Mouse (Mus musculus) limb, embryonic 14.5 days (tissue): ENCODE results near the gene Epor. TPM values are rescaled to one million over a fixed set of nuclear protein-coding genes. Genes with fewer than 3 reads are reported as not detected.

Experiments used
- ATAC-seq: fragments of 200-750 bp; cut with Nextera tagmentation; 2 replicates; pipeline ENCODE4 v1.8.0; 2017; ENCODE audit warnings: low read depth, moderate number of reproducible peaks, moderate TSS enrichment; ENCODE audit not compliant: low FRiP score
- DNase-seq: peaks from one replicate; pipeline ENCODE4 v3.0.0-alpha.2; 2015; ENCODE audit warnings: low spot score
- H3K27ac ChIP-seq: fragments of 300-500 bp; sonication (generic); replicated peaks from 2 replicates; pipeline ENCODE4 v1.5.1; 2014; ENCODE audit warnings: low read depth, mild to moderate bottlenecking, low read length, moderate library complexity, mixed read lengths
- H3K27me3 ChIP-seq: fragments of 300-500 bp; sonication (generic); 2 replicates; pipeline ENCODE4 v1.6.1; 2014; ENCODE audit warnings: low read length, mixed read lengths; ENCODE audit not compliant: control insufficient read depth, insufficient read depth
- H3K36me3 ChIP-seq: fragments of 300-500 bp; sonication (generic); 2 replicates; pipeline ENCODE4 v1.6.1; 2014; ENCODE audit warnings: mild to moderate bottlenecking, low read length, moderate library complexity, mixed read lengths; ENCODE audit not compliant: control insufficient read depth, insufficient read depth
- H3K4me1 ChIP-seq: fragments of 300-500 bp; sonication (generic); 2 replicates; pipeline ENCODE4 v1.6.1; 2014; ENCODE audit warnings: antibody characterized with exemption, low read length, mixed read lengths; ENCODE audit not compliant: control insufficient read depth, insufficient read depth
- H3K4me2 ChIP-seq: fragments of 300-500 bp; sonication (generic); replicated peaks from 2 replicates; pipeline ENCODE4 v1.6.1; 2014; ENCODE audit warnings: low read depth, mild to moderate bottlenecking, low read length, moderate library complexity; ENCODE audit not compliant: severe bottlenecking
- H3K4me3 ChIP-seq: fragments of 300-500 bp; sonication (generic); replicated peaks from 2 replicates; pipeline ENCODE4 v1.5.1; 2014; ENCODE audit warnings: low read length
- H3K9ac ChIP-seq: fragments of 300-500 bp; sonication (generic); 2 replicates; pipeline ENCODE4 v1.6.1; 2014; ENCODE audit warnings: mild to moderate bottlenecking, low read depth, low read length, moderate library complexity; ENCODE audit not compliant: severe bottlenecking
- H3K9me3 ChIP-seq: fragments of 300-500 bp; sonication (generic); 2 replicates; pipeline ENCODE4 v1.6.1; 2016; ENCODE audit warnings: low read length; ENCODE audit not compliant: control insufficient read depth
- POLR2A ChIP-seq: fragments of 200-500 bp; IDR thresholded peaks from 2 replicates; pipeline ENCODE4 v1.8.0; 2012; ENCODE audit warnings: inconsistent platforms, mild to moderate bottlenecking, moderate library complexity, borderline replicate concordance; ENCODE audit not compliant: insufficient read depth, insufficient read length; ENCODE audit errors: extremely low read depth
- WGBS: fragments of 180-500 bp; shearing (Covaris S2); extraction: QIAGEN DNeasy Blood & Tissue Kit; methylation state at CpG from one replicate; pipeline ENCODE4 v1.1.7; 2014; 5-methylcytosine and 5-hydroxymethylcytosine counted together
- polyA plus RNA-seq, 2 experiments: library from polyadenylated mRNA; depleted of rRNA in 1 of 2; stranded (reverse) in 1 of 2; unstranded in 1 of 2; fragments of >200 nt; fragmentation: Nextera tagmentation in 1 of 2; extraction: Ambion mirVana in 1 of 2; gene quantifications; 2 replicates each; pipeline versions ENCODE4 v1.2.1 to v1.2.3; 2012 to 2014

Gene Epor
- polyA plus RNA-seq, 2 experiments, result 5.9 to 6.7 TPM

- no peak for ATAC-seq
- Histone ChIP-seq H3K27me3 (no peaks in the 10 kb centered on the region), H3K36me3 (no peaks in the 10 kb centered on the region), H3K9ac (no peak overlapping the region), H3K4me1 (no peaks in the 10 kb centered on the region), H3K4me3 (no peak overlapping the region), H3K27ac (no peak overlapping the region), H3K9me3 (no peaks in the 10 kb centered on the region), H3K4me2 (no peak overlapping the region)
- 7% methylated on average over 22 of the region's 28 CpGs for WGBS
- DNase-seq, result no peak
- TF ChIP-seq POLR2A, result no peak
These were observed 15.7 kb downstream of the Epor start for GRCm38 (mm10) chr9:21947540-21948130.

- no peak for TF ChIP-seq POLR2A
- no peak for DNase-seq
- Histone ChIP-seq H3K4me2 (no peak overlapping the region), H3K27me3 (no peaks in the 10 kb centered on the region), H3K9ac (no peak overlapping the region), H3K27ac (no peak overlapping the region), H3K4me3 (no peak overlapping the region), H3K9me3 (no peaks in the 10 kb centered on the region), H3K36me3 (peaks cover 8% of the 10 kb centered on the region; the same call in 1 of the 2 replicates), H3K4me1 (no peaks in the 10 kb centered on the region)
- ATAC-seq, result no peak
- WGBS, result 23% methylated on average over 23 of the region's 23 CpGs
These were observed 19.0 kb downstream of the Epor start for GRCm38 (mm10) chr9:21944267-21944666.

- H3K4me3 ChIP-seq, result no peak overlapping the region
- H3K4me2 ChIP-seq, result no peak overlapping the region
- H3K9me3 ChIP-seq, result no peaks in the 10 kb centered on the region
- TF ChIP-seq POLR2A, result no peak
- no peaks in the 10 kb centered on the region for H3K4me1 ChIP-seq
- ATAC-seq, result no peak
- no peaks in the 10 kb centered on the region for H3K27me3 ChIP-seq
- WGBS, result 42% methylated on average over 12 of the region's 12 CpGs
- DNase-seq, result no peak
- peaks cover 8% of the 10 kb centered on the region; the same call in 1 of the 2 replicates for H3K36me3 ChIP-seq
- no peak overlapping the region for H3K9ac ChIP-seq
- H3K27ac ChIP-seq, result no peak overlapping the region
These were observed 19.7 kb downstream of the Epor start for GRCm38 (mm10) chr9:21943638-21944037.

- Histone ChIP-seq H3K4me2 (no peak overlapping the region), H3K4me3 (no peak overlapping the region), H3K9ac (no peak overlapping the region), H3K27ac (no peak overlapping the region), H3K27me3 (no peaks in the 10 kb centered on the region), H3K4me1 (no peaks in the 10 kb centered on the region), H3K36me3 (peaks cover 8% of the 10 kb centered on the region; the same call in 1 of the 2 replicates), H3K9me3 (no peaks in the 10 kb centered on the region)
- ATAC-seq, result no peak
- WGBS, result 77% methylated on average over 11 of the region's 12 CpGs
- no peak for DNase-seq
- no peak for TF ChIP-seq POLR2A
These were observed 20.3 kb downstream of the Epor start for GRCm38 (mm10) chr9:21943046-21943445.

- peaks cover 8% of the 10 kb centered on the region; the same call in 1 of the 2 replicates for H3K36me3 ChIP-seq
- DNase-seq, result no peak
- no peak overlapping the region for H3K27ac ChIP-seq
- H3K27me3 ChIP-seq, result no peaks in the 10 kb centered on the region
- ATAC-seq, result no peak
- 82% methylated on average over 4 of the region's 4 CpGs for WGBS
- no peak for TF ChIP-seq POLR2A
- peaks cover 3% of the 10 kb centered on the region; the same call in 1 of the 2 replicates for H3K4me1 ChIP-seq
- no peak overlapping the region for H3K9ac ChIP-seq
- H3K4me3 ChIP-seq, result no peak overlapping the region
- H3K9me3 ChIP-seq, result no peaks in the 10 kb centered on the region
- no peak overlapping the region for H3K4me2 ChIP-seq
These were observed 25.0 kb downstream of the Epor start for GRCm38 (mm10) chr9:21938234-21938855.
